Mouse (Mus musculus): Measurements from ENCODE around the gene Gm17581. TPM values are rescaled to one million over a fixed set of nuclear protein-coding genes. Genes with fewer than 3 reads are reported as not detected.
A peak's percentile ranks its signal among the peaks of the same experiment; 100 is the strongest.
"Not testable (repeated sequence)": the region's sequence is repeated elsewhere in the genome, so short reads cannot be mapped to it uniquely, and the experiment has no call there.

The Gm17581 gene
- polyA plus RNA-seq (2017; shearing (Covaris generic)) = not detected

DNA sequence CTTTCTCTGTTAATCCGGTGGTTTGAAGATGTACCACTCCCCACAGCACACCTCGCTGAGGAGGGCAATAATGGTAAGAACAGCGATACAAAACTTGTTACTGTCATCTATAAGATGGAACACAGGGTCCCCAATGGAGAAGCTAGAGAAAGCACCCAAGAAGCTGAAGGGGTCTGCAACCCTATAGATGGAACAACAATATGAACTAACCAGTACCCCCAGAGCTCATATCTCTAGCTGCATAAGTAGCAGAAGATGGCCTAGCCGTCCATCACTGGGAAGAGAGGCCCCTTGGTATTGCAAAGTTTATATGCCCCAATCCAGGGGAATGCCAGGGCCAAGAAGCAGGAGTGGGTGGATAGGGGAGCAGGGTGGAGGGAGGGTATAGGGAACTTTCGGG is at the start of gene Gm17581:
TSS of gene Gm17581 (minus strand) at position 101 of the 400 bp plus-strand sequence.
- not testable (repeated sequence) for ATAC-seq

DNA sequence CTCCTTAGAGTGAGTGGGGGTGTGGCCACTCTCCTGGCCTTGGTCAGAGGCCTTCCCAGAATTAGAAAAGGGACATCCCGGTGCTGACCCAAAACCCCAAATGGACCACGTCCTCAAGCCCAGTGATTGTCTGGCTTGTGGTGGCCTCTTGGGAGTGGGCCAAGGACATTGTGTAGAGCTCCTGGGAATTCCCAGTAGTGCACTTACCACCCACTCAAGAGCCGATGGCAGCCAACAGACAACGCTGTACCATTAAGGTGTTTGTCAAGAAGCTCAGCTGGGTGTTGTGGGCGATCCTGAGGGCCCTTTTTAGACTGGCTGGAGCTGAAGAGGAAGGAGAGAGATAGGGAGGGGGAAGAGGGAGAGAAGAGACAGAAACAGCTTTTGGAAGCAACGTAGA is 48.9 kb upstream of the Gm17581 start:
- ATAC-seq = no peak

DNA sequence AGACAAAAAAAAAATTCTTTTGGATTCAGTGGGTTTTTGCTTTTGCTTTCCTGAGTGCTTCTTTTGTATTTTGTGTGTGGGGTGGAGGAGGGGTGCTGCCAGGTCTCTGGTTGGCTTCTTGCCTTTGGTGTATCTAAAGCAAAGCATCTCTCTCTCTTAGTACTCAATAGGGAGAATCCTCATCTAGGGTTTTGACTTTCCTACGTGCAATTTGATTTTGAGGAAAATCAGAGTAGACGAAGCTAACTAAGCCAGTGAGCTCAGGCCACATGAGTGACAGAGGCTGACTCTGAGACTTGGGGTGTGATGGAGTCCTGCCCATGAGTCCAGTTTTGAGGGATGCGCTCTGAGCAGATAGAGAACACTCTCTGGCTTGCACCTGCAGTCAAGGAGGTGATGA is 43.8 kb upstream of the Gm17581 start:
- ATAC-seq = no peak

DNA sequence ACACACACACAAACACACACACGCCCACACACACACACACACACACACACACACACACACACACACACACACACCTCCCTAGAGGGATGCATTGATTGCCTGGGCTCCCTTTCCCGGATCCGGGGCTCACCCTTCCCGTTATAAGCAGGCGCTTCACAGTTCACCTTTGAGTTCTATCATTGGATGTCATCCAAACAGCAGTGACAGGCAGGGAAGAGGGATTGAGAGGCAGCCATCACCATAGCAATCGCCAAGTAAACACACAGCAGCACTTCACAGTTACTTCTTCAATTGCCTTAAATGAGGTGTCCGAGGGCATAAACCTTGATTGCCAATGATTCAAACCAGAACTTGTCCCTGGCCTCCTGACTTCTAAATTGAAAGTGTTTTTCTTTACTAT is 43.4 kb upstream of the Gm17581 start:
- ATAC-seq = no peak

DNA sequence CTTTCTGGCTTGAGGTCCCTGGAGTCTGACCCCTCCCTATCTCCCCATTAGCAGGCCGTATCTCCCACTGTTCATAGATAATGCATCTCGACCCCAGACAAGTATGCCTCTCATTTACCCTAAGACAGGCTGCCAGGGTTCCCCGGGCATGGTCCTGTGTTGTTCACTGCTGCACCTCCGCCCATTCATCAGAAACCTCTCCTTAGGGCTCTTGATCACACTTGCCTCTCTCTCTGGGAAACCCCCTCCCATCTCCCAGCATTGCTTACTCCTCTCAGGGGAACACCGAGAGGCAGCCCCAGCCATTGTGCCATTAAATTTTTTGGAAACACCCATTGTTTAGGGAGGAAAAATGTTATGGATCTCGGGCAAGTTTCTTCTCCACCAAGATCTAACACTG is 42.3 kb upstream of the Gm17581 start:
- no peak for ATAC-seq

DNA sequence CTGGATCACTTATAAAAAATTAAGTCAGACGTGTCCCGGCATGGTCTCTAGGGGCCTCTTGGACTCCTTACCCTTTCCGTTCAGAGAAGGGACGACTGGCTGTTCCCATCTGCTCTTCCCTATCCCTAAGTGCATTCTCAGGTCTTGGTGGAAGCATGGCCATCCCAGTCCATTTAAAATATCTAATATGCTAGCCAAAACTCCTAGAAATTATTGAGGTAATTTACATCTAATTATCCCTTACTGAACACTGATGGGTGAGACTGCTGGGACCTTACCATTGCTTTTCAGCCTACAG is 42.0 kb upstream of the Gm17581 start:
- no peak for ATAC-seq

DNA sequence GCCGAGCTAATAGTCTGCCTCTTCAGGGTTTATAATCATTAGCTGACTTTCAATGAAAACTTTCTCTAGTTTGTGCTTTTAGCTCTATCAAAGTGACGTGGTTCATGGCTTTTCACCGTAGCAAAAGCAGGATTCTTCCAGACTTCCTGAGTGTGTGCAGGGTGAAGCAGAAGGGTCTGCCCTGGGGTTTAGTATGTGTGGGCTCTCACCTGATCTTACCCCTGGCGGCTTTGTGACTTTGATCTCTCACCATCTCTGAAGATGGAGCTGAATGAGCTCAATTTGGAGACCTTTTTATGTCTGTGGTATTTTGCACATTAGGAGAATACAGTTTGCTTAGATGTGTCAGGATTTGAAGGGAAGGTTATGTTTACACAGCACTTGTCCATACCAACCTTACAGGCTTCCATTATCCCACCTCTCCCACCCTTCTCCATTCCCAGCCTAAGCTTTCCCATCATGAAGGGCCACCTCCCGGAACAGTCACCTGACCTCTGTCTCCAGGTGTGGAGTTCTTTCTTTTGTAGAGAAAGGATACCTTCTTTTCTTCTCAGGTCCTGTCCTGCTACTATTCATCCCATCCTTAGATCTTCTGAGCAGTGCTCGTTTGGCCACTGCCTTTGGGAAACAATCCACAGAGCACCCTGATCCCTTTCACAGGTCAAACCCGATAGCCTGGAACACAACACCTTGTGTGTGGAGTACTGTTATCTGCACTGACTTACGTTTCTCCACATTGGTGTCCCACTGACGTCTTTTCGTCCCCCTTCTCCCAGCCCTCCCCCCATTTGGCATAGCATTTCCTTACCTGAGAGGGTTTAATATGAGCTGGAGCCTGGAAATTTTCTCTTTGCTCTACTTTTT is 41.4 kb upstream of the Gm17581 start:
- ATAC-seq = no peak

DNA sequence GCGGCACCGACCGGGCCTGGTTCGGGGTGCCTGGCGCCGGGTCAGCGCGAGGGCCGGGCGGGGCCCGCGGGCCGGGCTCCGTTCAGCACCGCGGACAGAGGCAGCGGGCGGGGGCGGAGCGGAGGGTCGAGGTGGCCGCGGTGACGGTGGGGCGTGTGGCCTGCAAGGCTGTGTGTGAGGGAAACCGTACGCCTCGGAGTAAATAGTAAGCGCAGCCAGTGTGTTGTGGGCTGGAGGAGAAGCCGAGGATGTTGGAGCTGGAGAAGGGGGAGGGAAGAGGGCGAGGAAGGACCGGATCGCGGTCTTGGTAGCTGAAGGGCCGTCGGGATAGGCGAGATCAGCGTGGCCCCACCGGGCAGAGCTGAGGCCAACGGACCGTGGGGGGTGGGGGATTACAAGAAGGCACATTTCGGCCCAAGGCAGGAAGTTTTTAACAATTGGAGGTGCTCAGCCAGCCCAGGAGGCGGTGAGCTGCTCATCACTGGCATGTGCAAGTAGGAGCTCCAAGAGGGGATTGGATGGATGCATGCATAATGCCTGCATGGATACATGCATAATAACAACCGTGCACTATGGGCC is 40.1 kb upstream of the Gm17581 start:
- ATAC-seq = no peak

DNA sequence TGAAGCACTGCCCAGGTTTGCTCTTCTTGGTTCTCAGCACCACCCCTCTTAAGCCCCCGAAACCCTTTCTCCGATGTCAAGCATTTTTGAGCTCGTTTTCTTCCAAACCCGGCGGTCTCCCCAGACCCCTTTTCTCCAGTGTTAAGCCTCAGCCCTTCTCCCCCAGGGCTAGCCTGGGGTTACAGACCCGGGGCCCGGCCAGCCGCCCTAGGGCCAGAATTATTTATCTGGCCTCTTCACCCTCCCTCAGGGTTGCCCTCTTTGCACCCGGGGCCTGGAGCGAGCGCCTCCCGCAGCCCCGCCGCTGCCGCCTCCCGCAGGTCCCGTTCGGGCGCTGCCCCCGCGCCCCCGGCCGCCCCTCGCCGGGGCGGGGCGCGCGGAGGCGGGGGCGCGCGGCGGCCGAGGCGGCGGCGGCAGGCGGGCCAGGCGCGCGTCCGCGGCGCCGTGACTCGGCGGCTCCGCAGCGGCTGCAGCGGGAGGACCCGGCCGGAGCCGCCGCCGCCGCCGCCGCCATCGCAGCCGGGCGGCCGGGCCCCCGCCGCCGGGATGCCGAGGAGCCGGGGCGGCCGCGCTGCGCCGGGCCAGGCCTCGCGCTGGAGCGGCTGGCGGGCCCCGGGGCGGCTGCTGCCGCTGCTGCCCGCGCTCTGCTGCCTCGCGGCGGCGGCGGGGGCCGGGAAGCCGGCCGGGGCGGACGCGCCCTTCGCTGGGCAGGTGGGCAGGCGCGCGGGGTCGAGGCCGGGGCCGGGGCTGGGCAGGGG is 39.4 kb upstream of the Gm17581 start, which contains the start of gene Mmp24:
TSS of gene Mmp24 (plus strand) at position 416 of the 758 bp plus-strand sequence.
- no peak for ATAC-seq

DNA sequence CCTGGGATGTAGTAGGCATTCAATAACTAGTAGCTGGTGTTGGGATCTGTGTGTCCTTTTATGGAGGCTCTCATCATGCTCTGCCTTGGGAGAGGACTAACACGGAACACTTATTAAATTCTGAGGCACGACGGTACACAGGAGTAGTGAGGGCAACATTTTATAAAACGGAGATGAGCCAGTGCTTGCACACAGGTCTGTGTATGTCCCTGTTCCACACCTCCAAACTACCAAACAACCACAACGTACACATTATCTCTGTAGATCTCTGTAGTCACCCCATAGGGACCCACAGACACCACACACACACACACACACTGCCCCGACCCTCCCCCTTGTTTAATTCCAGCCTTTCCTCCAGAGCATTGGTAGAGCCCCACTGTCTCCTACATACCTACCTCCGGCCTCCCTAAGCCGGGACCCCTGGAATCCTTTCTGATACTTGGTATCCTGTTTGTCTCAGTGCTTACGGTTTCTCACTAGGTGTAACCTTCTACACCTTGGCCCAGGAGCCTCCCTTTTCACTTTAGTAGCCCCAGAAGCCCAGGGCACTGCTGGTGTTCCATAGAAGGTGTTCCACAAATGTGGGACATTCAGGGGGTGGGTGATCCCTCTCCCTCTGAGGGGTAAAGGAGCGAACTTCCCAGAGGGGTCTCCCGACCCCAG is 38.7 kb upstream of the Gm17581 start:
- no peak for ATAC-seq

DNA sequence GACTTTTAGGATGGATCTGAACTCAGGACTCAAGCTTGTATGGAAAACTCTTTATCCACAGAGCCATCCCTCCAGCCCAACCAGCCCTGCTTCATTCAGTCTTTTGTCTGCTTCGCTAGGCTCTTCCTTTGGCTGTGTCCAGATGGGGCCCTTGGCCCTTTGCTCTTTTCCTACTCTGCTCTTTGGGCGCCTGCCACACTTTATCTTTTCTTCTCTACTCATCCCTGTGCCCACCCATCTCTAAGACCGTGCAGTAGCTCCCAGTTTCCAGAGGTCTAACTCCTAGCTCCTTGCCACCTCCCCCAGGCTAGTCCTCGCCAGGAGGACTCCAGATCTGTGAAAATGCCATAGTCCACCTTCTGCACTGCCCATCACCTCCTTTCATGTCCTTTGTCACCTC is 38.0 kb upstream of the Gm17581 start:
- no peak for ATAC-seq

DNA sequence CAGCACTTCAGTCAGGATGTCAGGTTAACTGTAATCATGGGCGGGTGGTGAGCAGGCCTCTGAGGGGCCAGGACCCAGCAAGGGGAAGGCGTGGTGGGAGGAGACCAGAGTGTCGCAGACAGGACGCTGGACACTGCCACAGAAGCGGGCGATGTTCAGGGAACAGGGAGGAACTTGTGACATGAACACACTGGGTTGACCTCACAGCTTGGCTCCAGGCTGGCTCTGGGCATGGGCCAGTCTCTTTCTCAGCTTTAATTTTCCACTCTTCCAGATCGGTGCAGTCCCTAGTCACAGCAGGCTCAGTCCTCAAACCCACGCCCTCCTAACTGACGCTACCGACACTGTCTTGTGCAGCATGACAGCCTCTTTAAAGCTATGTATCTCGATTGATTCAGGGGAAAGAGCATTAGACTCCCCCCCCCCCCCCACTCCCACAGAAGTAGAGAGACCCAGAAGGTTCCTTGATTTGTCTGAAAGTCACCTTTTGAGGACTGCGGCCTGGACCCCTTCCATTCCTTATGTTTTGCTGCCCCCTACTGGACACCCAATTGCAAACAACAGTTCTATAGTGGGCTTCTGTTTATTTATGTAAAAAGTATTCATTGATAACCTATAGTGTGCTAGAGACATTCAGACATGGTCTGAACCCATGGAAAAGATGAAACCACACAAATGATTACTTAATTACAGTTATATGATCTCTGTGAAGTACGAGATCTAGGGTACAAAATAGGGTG is 29.2 kb upstream of the Gm17581 start:
- ATAC-seq = peak; percentile 56

DNA sequence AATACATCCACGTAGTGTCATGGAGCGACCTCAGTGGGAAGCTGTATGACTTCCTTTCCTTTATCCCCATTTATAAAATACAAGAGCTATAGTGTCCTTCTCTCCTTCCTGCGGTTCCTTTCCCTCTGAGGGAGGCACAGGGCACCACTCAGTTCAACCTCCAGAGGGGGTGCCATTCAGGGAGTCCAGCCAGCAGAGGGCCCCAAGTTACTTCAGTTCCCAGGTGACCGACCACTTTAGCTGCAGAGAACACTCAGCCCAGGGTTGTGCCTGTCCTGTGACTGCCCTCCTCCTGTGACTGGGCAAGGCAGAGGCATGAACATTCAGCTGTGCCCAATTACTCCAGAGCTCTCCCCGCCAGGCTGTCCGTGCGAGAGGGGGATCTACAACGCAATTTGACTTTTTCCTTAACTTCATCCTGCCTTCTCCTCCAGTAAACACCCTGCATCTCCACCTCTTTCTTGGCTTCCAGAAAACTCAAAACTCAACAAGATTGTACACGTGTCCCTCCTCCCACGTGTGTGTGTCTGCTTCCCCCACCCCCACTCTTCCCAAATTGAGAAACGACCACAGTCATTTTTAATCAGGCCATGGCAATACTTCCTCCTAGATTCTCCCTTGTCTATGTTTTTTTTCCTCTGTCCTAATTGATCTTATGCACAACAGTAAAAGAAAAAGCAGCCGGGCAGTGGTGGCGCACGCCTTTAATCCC is 21.3 kb upstream of the Gm17581 start:
- no peak for ATAC-seq

DNA sequence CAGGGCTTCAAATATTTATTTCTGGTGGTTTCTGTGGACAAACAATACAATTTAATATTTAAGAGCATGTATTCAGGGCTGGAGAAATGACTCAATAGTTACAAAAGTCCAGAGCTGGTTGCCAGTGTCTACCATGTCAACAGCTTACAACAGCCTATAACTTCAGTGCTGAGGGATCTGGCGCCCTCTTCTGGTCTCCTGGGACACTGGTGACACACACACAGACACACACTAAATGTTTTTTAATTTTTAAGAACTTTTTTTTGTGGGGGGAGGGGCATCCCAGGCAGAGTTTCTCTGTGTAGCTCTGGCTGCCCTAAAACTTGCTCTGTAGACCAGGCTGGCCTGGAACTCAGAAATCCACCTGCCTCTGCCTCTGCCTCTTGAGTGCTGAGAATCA is 20.1 kb upstream of the Gm17581 start:
- no peak for ATAC-seq

DNA sequence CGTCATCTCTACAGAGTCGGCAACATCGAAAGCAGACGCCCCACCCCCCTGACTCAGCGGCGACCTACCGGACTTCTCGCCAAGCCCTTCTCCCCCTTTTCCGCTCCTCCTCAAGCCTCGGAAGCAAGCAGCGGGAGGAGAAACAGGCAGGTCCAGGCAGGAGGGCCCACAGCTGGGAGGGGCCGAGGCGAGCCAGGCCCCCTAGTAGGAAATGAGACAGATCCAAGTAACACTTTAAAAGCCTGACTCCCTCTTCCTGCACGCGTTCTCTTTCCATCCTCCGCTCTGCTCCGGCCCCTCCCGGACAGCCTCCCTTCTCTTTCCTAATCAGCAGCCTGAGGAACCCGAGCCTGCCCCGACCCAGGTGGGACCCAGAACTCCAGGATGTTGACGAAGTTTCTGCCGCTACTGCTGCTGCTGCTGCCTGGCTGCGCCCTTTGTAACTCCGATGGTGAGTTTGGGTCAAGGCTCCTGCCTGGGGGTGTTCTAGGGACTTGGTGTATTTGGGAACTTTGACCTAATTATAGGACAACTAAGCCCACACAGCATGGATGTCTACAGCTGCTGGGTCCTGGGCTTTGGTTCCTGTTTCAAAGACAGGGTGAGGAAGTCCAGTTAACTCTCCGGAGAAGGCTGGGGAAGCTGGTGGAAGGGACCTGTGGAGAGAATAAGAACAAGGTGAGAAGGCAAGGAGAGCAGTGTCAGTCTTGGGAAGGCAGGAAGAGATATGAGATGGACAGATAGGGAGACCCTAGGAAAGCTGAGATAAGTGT is 15.5 kb upstream of the Gm17581 start, which contains the start of gene Procr:
TSS of gene Procr (plus strand) at position 104 of the 773 bp plus-strand sequence.
- ATAC-seq = no peak

DNA sequence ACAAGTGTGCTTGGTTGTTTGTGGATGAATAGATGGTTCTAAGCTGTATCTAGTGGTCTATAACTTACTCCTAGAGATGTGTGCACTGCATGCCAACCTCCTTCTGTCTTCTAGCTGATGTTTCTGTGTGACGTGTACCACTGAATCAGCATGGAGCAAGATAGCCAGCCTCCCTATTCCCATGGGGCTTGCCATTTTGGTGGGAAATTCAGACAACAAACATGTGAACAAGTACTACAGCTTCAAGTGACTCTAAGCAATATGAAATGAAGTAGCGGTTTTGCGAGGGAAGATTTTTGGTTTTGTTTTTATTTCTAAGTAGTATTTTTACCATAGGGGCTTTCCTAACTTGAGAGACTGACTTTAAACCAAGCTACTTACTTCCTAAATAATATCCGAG is 13.7 kb upstream of the Gm17581 start:
- no peak for ATAC-seq

DNA sequence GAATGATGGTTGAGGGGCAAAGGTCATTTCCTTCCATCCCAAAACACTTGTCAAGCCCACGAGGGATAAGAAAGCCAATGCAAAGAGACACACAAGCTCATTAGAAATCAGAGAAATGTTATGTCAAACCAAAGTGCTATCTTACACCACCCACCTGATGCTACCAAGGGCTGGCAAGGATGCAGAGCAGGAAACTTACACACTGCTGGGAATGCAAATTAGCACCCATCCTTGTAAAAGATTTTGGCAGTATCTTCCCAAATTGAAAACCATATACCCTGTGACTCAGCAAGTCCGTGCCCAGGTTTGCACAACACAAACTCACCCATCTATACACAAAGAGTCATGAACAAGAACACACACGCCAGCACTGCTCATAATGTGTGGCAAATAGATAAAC is 9.8 kb upstream of the Gm17581 start:
- ATAC-seq = no peak

DNA sequence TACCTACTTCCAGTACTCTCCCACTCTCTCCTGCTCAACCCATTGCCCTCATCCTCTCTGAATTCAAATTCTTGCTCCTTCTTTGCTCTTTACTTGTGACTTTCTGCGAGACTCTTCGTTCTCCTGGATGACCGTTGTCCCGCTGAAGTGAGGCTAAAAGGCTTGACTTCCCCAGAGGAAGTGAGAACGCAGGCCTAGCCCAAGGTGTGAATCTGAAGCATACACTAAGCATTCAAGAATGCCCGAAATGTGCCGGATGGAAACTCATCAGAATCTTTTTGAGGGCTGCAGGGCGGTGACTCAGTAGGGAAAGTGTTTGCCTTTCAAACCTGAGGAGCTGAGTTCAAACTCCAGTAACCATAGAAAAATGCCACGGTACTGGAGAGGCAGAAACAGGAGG is 7.7 kb upstream of the Gm17581 start:
- ATAC-seq = no peak

DNA sequence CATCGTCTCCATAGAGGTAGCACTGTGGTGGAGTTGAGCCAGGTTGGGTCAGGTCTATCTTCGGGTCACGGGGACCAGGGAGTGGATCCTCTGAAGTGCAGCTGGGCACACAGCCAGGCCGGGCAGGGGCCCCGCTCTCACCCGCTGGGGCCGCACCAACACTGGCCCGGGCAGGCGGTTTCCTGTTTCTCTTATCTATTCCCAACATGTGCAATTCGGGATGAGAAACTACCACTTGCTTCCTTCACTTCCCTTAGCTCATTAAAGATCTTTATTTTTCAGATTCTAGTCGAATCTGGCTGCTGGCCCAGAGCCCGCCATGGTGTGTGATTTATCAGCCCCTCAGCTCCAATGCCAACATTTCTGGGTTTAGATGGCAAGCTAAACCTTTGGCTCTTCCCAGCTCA is 7.3 kb upstream of the Gm17581 start:
- no peak for ATAC-seq

DNA sequence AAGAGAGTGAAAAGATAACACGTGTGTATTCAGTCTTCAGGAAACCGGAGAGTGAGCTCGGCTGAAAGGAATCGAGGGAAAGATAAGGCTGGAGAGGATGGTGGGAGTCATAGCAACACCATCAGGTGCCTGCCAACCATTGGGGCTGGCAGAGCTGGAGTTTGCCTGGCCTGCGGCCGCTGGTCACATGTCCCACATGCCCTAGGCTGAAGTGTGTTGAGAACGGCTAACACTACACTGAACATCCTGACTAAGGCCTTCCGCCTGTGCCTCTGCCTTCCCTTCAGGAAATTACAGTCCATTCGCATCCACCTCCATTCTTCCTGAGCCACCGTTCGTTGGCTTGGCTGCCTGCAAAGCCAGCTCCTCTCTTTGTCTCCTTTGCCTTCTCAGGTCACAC is 6.5 kb upstream of the Gm17581 start:
- ATAC-seq = no peak

DNA sequence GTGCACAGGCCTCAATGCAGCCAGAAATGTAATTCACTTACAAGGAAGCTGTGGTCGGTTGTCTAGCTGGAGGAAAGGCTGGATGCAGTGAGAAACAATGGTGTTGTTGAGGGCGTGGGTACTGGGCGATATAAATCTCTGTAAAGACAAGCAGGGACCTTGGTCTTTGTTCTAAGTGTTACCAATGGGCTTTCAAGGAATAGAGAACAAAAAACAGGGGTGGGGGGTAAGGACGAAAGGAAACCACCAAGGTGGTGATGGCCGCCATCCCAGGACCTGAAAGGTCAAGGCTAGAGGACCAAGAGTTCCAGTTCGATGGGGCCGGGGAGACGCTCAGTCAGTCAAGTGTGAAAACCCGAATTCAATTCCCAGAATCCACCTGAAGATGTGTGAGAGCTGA is 2.1 kb upstream of the Gm17581 start:
- no peak for ATAC-seq

All from inflammation-experienced regulatory T-cells, adult 6 months (primary cell).